Mouse (Mus musculus): ENCODE data around the gene Oaz2.

Oaz2 gene

GRCm38 (mm10) chr9:65667701-65668100 lies at the start of gene Oaz2:
Gene Oaz2 (plus strand): TSS chr9:65668001.
- in situ Hi-C loops (cut with MboI; ENCODE audit: low sequenced_read_pairs): no loop called here

GRCm38 (mm10) chr9:65619311-65619710 lies 48.5 kb upstream of the Oaz2 start:
- in situ Hi-C loops (cut with MboI; ENCODE audit: low sequenced_read_pairs): no loop called here

GRCm38 (mm10) chr9:65621196-65621595 lies 46.6 kb upstream of the Oaz2 start:
- in situ Hi-C loops (cut with MboI; ENCODE audit: low sequenced_read_pairs): no loop called here

- in situ Hi-C loops (cut with MboI; ENCODE audit: low sequenced_read_pairs): no loop called here
Observed at GRCm38 (mm10) chr9:65621666-65622065, 46.1 kb upstream of the Oaz2 start.

GRCm38 (mm10) chr9:65622826-65623225 lies 45.0 kb upstream of the Oaz2 start:
- in situ Hi-C loops (cut with MboI; ENCODE audit: low sequenced_read_pairs): no loop called here

GRCm38 (mm10) chr9:65624266-65624665 lies 43.5 kb upstream of the Oaz2 start:
- in situ Hi-C loops (cut with MboI; ENCODE audit: low sequenced_read_pairs): no loop called here

- in situ Hi-C loops (cut with MboI; ENCODE audit: low sequenced_read_pairs): no loop called here
Observed at GRCm38 (mm10) chr9:65629025-65629766, 38.6 kb upstream of the Oaz2 start, which contains the start of gene Rbpms2. Gene Rbpms2 (plus strand): TSS chr9:65629648.

- in situ Hi-C loops (cut with MboI; ENCODE audit: low sequenced_read_pairs): no loop called here
Observed at GRCm38 (mm10) chr9:65629767-65630630, 37.8 kb upstream of the Oaz2 start.

- in situ Hi-C loops (cut with MboI; ENCODE audit: low sequenced_read_pairs): no loop called here
Observed at GRCm38 (mm10) chr9:65630631-65631353, 37.0 kb upstream of the Oaz2 start.

GRCm38 (mm10) chr9:65631354-65632021 lies 36.3 kb upstream of the Oaz2 start:
- in situ Hi-C loops (cut with MboI; ENCODE audit: low sequenced_read_pairs): no loop called here

- in situ Hi-C loops (cut with MboI; ENCODE audit: low sequenced_read_pairs): no loop called here
Observed at GRCm38 (mm10) chr9:65635766-65636165, 32.0 kb upstream of the Oaz2 start.

GRCm38 (mm10) chr9:65636926-65637325 lies 30.9 kb upstream of the Oaz2 start:
- in situ Hi-C loops (cut with MboI; ENCODE audit: low sequenced_read_pairs): no loop called here

- in situ Hi-C loops (cut with MboI; ENCODE audit: low sequenced_read_pairs): no loop called here
Observed at GRCm38 (mm10) chr9:65639065-65639464, 28.7 kb upstream of the Oaz2 start.

GRCm38 (mm10) chr9:65640838-65641410 lies 26.9 kb upstream of the Oaz2 start:
- in situ Hi-C loops (cut with MboI; ENCODE audit: low sequenced_read_pairs): no loop called here

GRCm38 (mm10) chr9:65641446-65642052 lies 26.3 kb upstream of the Oaz2 start:
- in situ Hi-C loops (cut with MboI; ENCODE audit: low sequenced_read_pairs): no loop called here

GRCm38 (mm10) chr9:65642546-65642945 lies 25.3 kb upstream of the Oaz2 start:
- in situ Hi-C loops (cut with MboI; ENCODE audit: low sequenced_read_pairs): no loop called here

GRCm38 (mm10) chr9:65644960-65645359 lies 22.8 kb upstream of the Oaz2 start:
- in situ Hi-C loops (cut with MboI; ENCODE audit: low sequenced_read_pairs): no loop called here

GRCm38 (mm10) chr9:65645984-65646383 lies 21.8 kb upstream of the Oaz2 start:
- in situ Hi-C loops (cut with MboI; ENCODE audit: low sequenced_read_pairs): no loop called here

- in situ Hi-C loops (cut with MboI; ENCODE audit: low sequenced_read_pairs): no loop called here
Observed at GRCm38 (mm10) chr9:65646782-65647181, 21.0 kb upstream of the Oaz2 start.

- in situ Hi-C loops (cut with MboI; ENCODE audit: low sequenced_read_pairs): no loop called here
Observed at GRCm38 (mm10) chr9:65648730-65649129, 19.1 kb upstream of the Oaz2 start.

Measured in CH12F3 (cell line).